Mouse (Mus musculus) cerebellum, postnatal 36 days (tissue): ENCODE results near the gene Pi4k2a.

Experiments used
- DNase-seq, 2 experiments: peaks; one replicate each; pipeline ENCODE4 v3.0.0; 2021 to 2022; ENCODE audit warnings: mixed read lengths in 2 of 2

Pi4k2a gene

GRCm38 (mm10) chr19:42089748-42090595, at the start of gene Pi4k2a:
Pi4k2a (plus strand) TSS chr19:42090470.
- peak; percentile 98 for DNase-seq

GRCm38 (mm10) chr19:42043988-42044387, 46.3 kb upstream of the Pi4k2a start:
- no peak for DNase-seq

GRCm38 (mm10) chr19:42045269-42046102, 44.8 kb upstream of the Pi4k2a start, which contains the start of gene Hoga1:
Hoga1 (plus strand) TSS chr19:42045610.
- peak; percentile 50 to 60 for DNase-seq

- no peak for DNase-seq
Measured at GRCm38 (mm10) chr19:42050251-42050650, 40.0 kb upstream of the Pi4k2a start.

GRCm38 (mm10) chr19:42051351-42051750, 38.9 kb upstream of the Pi4k2a start:
- DNase-seq: no peak

GRCm38 (mm10) chr19:42051948-42052347, 38.3 kb upstream of the Pi4k2a start, which contains the start of gene 4933411K16Rik:
4933411K16Rik (plus strand) TSS chr19:42052248.
- no peak for DNase-seq

GRCm38 (mm10) chr19:42054255-42054654, 36.0 kb upstream of the Pi4k2a start:
- no peak for DNase-seq

GRCm38 (mm10) chr19:42055881-42056280, 34.4 kb upstream of the Pi4k2a start:
- no peak for DNase-seq

GRCm38 (mm10) chr19:42056719-42057409, 33.4 kb upstream of the Pi4k2a start:
- no peak for DNase-seq

GRCm38 (mm10) chr19:42058426-42058825, 31.8 kb upstream of the Pi4k2a start:
- no peak for DNase-seq

GRCm38 (mm10) chr19:42061443-42061842, 28.8 kb upstream of the Pi4k2a start:
- DNase-seq: no peak

GRCm38 (mm10) chr19:42068441-42069240, 21.6 kb upstream of the Pi4k2a start:
- no peak for DNase-seq

- DNase-seq: peak; percentile 31 to 36
Measured at GRCm38 (mm10) chr19:42069241-42069525, 21.1 kb upstream of the Pi4k2a start.

GRCm38 (mm10) chr19:42071221-42071620, 19.0 kb upstream of the Pi4k2a start:
- no peak for DNase-seq

- DNase-seq: no peak
Measured at GRCm38 (mm10) chr19:42071886-42072608, 18.2 kb upstream of the Pi4k2a start.

GRCm38 (mm10) chr19:42072802-42073201, 17.5 kb upstream of the Pi4k2a start:
- DNase-seq: no peak

GRCm38 (mm10) chr19:42075051-42075450, 15.2 kb upstream of the Pi4k2a start:
- DNase-seq: no peak

GRCm38 (mm10) chr19:42075992-42076391, 14.3 kb upstream of the Pi4k2a start:
- no peak for DNase-seq

GRCm38 (mm10) chr19:42078566-42078965, 11.7 kb upstream of the Pi4k2a start:
- no peak for DNase-seq

- no peak for DNase-seq
Measured at GRCm38 (mm10) chr19:42079006-42079405, 11.3 kb upstream of the Pi4k2a start.

GRCm38 (mm10) chr19:42079950-42080349, 10.3 kb upstream of the Pi4k2a start:
- DNase-seq: no peak

GRCm38 (mm10) chr19:42080469-42080868, 9.8 kb upstream of the Pi4k2a start:
- DNase-seq: no peak
